Mouse (Mus musculus): ENCODE data around the gene Psma5.
A peak's percentile ranks its signal among the peaks of the same experiment; 100 is the strongest.

Gene Psma5

GRCm38 (mm10) chr3:108304747-108305146, 48.0 kb downstream of the Psma5 start:
- DNase-seq (ENCODE audit: low spot score in 2 of 2) = no peak

- DNase-seq (ENCODE audit: low spot score in 2 of 2) = no peak
Observed at GRCm38 (mm10) chr3:108306387-108306786, 49.7 kb downstream of the Psma5 start.

- DNase-seq (ENCODE audit: low spot score in 2 of 2) = no peak
Observed at GRCm38 (mm10) chr3:108307485-108307884, 50.8 kb downstream of the Psma5 start.

- DNase-seq (ENCODE audit: low spot score in 2 of 2) = no peak
Observed at GRCm38 (mm10) chr3:108310921-108311341, 54.2 kb downstream of the Psma5 start.

- no peak for DNase-seq (ENCODE audit: low spot score in 2 of 2)
Observed at GRCm38 (mm10) chr3:108311688-108312087, 55.0 kb downstream of the Psma5 start.

GRCm38 (mm10) chr3:108312414-108312813, 55.7 kb downstream of the Psma5 start:
- DNase-seq (ENCODE audit: low spot score in 2 of 2) = no peak

- DNase-seq (ENCODE audit: low spot score in 2 of 2) = no peak
Observed at GRCm38 (mm10) chr3:108313138-108313537, 56.4 kb downstream of the Psma5 start.

GRCm38 (mm10) chr3:108314038-108314675, 57.4 kb downstream of the Psma5 start:
- no peak for DNase-seq (ENCODE audit: low spot score in 2 of 2)

GRCm38 (mm10) chr3:108318517-108318916, 61.8 kb downstream of the Psma5 start:
- DNase-seq (ENCODE audit: low spot score in 2 of 2) = no peak

- DNase-seq (ENCODE audit: low spot score in 2 of 2) = no peak
Observed at GRCm38 (mm10) chr3:108321671-108322070, 64.9 kb downstream of the Psma5 start.

- DNase-seq (ENCODE audit: low spot score in 2 of 2) = no peak
Observed at GRCm38 (mm10) chr3:108322136-108322535, 65.4 kb downstream of the Psma5 start.

- DNase-seq (ENCODE audit: low spot score in 2 of 2) = no peak
Observed at GRCm38 (mm10) chr3:108322962-108323361, 66.2 kb downstream of the Psma5 start.

- DNase-seq (ENCODE audit: low spot score in 2 of 2) = no peak
Observed at GRCm38 (mm10) chr3:108324837-108325236, 68.1 kb downstream of the Psma5 start.

GRCm38 (mm10) chr3:108325521-108325920, 68.8 kb downstream of the Psma5 start:
- no peak for DNase-seq (ENCODE audit: low spot score in 2 of 2)

- no peak for DNase-seq (ENCODE audit: low spot score in 2 of 2)
Observed at GRCm38 (mm10) chr3:108327275-108327674, 70.5 kb downstream of the Psma5 start.

GRCm38 (mm10) chr3:108327916-108328315, 71.2 kb downstream of the Psma5 start:
- DNase-seq (ENCODE audit: low spot score in 2 of 2) = no peak

- peak; percentile 46 to 57 for DNase-seq (ENCODE audit: low spot score in 2 of 2)
Observed at GRCm38 (mm10) chr3:108328441-108328841, 71.7 kb downstream of the Psma5 start.
